Mouse (Mus musculus) frontal cortex, adult 2 months (tissue): Measurements from ENCODE around the gene Ankrd31. TPM values are rescaled to one million over a fixed set of nuclear protein-coding genes. Genes with fewer than 3 reads are reported as not detected.
A peak's percentile ranks its signal among the peaks of the same experiment; 100 is the strongest.
"Not testable (repeated sequence)": the region's sequence is repeated elsewhere in the genome, so short reads cannot be mapped to it uniquely, and the experiment has no call there.

Experiments
- DNase-seq, 2 experiments: peaks; one replicate each; pipeline ENCODE4 v3.0.0; 2022; ENCODE audit warnings: low spot score in 1 of 2; ENCODE audit errors: extremely low spot score in 1 of 2
- polyA plus RNA-seq: library from polyadenylated mRNA; depleted of rRNA; stranded (reverse); fragments of >200 nt; gene quantifications from 2 replicates; pipeline ENCODE4 v1.2.3, GENCODE M21; 2012

The Ankrd31 gene
- polyA plus RNA-seq, 1 experiment = 0.26 TPM

DNA sequence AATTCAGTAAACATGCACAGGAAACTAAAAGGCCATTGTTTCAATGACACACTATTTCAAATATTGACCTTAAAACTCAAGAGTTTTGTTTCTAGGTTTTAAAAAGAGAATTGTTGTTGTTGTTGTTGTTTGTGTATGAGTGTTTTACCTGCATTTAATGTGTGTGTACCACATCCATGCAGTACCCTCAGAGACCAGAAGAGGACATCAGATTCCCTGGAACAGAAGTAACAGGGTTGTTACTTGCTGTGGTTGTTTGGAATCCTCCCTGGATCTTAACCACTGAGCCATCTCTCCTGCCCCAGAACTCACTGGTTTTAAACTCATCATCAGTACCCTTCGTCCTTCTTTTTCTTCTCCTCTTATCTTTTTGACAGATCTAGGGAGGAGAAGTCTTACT, 105.2 kb downstream of the Ankrd31 start:
- peak in 1 of 2 experiments; percentile 44 for DNase-seq

DNA sequence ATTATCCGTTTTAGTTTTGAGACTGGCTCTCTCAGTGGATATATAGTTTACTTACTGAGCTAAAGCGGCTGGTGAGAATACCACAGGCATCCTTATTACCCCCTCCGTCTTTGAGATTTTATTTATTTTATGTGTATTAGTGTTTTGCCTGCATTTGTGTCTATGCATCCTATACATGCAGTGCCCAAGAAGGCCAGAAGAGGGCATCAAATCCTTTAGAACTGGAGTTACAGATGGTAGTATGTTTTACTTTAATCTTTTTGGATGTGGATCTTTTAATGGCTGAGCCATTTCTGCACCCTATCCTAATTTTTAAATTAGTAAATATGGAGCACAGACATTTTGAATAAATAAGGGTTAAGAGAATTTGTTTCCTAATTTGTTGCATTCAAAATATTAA, 107.1 kb downstream of the Ankrd31 start:
- DNase-seq = peak; percentile 64 to 94

DNA sequence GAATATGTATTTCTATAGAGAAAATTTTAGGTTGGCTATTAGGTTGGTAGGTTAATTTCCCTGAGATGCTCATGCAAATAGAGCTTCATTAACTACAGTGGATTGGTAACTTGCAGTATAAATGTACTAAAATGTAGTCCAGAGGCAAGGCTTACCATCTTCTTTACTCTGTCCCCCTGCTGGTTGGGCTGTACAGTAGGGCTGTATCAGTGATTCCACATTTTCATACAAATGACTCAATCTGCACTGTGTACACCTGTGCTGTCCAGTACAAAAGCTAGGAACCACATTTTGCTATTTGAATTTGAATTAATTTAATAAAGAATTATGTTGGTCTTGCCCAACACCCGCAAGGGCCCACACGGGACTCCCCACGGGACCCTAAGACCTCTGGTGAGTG, 111.1 kb downstream of the Ankrd31 start:
- no peak for DNase-seq

DNA sequence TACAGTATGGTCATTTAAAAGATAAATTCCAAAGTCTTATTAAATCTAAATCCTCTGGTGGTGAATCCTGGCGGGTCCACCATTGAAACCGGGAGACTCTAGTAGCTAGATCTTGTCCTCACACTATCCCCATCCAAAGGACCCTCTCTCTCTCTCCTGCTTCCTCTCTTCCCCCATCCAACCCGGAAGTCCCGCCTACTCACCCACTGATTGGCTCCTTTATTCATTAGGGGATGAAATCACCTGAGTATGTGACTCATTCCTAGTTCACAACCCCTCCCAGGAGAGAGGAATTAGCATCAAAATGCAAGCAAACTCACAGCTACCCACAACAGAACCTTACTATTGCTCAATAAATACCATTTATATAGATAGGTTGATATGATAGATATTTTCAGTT, 122.7 kb downstream of the Ankrd31 start:
- no peak for DNase-seq

DNA sequence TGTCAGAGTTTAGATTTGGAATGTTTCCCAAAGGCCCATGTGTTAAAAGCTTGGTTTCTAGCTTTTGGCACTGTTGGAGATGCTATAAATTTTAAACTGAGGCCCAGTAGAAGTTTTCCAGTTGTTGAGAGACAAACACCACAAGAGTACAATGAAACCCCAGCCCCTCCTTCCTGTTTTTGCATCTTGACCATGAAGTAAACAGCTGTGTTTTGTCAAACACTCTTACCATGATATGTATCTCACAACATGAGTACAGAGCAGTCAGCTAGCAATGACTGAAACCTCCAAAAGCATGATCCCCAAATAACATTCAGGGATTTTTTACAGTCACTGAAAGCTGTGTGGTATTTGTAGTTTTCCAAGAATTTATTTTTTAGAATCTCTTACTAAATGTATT, 126.0 kb downstream of the Ankrd31 start:
- DNase-seq = no peak

DNA sequence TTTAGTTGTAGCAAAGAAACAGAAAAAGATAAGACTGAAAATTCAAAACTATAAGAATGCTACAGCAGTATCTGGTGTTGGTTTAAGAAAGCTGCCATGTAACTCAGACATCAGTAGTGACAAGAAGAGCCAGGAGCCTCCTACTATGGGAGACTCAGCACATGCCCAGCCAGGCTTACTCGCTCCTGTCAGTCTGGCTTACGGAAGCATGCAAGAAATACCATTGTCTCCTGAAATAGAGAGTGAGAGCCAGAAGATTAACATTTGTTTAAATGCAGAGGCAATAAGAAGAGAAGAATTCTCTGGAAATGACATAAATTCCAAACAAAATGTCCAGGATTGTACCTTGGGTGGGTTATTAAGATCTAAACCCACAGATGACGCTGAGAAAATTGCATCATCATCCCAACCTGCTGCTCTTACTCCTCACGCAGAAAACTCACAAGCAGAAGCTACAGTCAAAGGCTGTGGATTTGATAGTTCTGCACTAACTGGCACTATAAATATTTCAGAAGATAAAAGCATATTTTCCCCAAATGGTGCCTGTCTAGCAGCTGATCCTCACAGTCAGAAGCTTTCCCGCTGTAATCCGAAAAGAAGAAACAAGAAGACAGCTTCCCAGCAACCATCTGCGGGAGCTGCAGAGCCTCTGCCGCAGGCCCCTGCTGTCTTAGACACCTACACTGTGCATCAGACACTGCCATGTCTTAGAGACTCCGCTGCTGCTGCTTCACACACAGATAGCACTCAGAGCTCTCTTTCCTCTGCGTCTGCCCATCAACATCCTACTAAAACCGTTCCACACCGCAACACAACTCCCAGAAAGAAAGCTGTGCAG, 130.4 kb downstream of the Ankrd31 start:
- peak; percentile 30 to 61 for DNase-seq

DNA sequence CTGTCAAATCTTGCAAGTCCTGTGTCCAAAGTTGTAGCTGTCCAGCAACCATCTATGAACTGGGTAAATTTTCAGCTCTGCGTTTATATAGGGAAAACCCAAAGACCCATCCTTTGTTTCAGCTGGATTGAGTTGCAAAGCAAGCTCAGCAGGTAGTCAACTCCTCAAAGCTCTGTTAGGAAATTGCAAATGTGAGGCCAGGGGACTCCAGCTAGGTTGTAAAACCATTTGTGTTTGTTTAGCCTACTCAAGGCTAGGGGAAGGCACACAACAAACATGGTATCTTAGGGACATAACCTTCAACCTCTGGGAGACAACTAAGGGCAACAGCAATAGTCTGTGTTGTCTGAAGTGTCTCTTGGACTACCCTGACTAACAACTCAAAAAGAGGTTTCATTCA, 136.5 kb downstream of the Ankrd31 start:
- no peak for DNase-seq

DNA sequence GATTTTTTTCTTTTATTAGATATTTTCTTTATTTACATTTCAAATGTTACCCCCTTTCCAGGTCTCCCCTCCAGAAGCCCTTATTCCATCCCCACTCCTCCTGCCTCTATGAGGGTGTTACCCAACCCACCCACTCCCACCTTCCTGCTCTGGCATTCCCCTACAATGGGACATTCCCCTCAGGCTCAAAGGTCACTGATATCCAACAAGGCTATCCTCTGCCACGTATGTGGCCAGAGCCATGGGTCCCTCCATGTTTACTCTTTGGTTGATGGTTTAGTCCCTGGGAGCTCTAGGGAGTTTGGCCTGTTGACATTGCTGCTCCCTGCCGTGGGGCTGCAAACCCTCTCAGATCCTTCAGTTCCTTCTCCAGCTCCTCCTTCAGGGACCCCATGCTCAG, 141.9 kb downstream of the Ankrd31 start:
- no peak for DNase-seq

DNA sequence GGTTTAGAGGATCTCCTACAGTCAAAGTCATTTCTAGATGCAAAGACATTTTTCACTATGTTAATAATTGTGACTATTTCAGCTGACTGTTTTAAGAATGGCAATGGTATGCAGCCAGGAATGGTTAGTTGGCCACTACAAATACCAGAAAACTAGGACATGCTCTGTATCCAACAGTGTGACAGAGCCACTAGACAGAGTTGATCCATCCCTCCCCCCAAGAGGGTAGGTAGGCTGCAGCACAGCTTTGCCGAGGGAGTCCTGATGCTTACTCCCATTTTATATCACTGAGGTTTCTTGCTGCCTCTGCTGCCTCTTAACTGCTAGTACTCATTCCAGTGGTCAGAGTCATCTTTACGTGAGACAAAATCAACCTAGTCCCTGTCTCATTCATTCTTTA, 147.1 kb downstream of the Ankrd31 start:
- DNase-seq = peak in 1 of 2 experiments; percentile 5

DNA sequence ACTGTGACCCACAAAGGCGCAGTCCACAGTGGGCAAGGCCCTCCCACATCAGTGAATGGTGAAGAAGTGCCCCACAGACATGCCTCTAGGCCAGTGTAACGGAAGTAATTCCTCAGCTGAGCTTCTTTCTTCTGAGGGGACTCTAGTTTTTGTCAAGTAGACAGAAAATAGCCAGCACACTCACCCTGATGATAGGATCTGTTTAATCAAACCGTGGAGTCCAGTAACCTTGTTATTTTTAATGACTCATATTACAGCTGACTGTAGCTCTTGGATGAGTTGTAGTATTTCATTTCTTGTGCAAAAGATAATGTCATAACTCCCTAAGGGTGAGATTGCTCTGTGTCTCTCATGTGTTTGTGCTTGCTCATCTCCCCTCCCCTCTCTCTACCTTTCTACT, 158.6 kb downstream of the Ankrd31 start:
- no peak for DNase-seq

DNA sequence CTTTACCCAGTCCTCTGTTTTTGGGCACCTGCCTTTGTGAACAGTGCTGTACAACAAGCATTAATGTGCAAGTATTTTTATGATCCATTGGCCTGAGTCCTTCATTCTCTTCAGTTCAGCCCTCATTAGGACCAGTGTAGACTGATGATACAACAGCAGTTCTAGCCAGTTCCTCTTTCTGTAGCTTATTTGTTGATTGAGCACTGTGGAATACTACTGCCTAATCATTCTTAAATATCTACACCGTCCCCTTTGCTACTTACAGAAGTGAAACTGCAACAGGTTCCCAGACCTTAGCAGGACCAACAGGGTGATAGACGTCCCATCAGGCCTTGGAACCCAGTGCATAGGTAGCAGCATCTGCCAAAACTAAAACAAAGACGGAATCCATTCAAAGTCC, 163.1 kb downstream of the Ankrd31 start:
- no peak for DNase-seq

DNA sequence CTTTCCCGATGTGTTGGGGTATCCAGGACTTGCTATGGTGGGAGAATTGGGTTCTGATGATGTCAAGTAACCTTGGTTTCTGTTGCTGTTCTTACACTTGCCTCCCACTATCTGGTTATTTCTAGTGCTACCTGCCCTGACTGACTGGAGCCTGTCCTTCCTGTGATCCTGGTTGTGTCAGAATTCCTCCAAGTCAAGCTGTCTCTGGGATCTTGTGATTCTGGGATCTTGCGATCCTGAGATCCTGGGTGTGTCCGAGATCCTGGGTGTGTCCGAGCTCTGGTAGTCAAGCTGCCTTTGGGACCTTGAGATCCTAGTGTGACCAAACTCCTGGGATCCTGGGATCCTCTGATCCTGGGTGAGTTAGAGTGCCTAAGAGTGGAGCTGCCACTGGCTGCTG, 175.1 kb downstream of the Ankrd31 start:
- DNase-seq = not testable (repeated sequence)

DNA sequence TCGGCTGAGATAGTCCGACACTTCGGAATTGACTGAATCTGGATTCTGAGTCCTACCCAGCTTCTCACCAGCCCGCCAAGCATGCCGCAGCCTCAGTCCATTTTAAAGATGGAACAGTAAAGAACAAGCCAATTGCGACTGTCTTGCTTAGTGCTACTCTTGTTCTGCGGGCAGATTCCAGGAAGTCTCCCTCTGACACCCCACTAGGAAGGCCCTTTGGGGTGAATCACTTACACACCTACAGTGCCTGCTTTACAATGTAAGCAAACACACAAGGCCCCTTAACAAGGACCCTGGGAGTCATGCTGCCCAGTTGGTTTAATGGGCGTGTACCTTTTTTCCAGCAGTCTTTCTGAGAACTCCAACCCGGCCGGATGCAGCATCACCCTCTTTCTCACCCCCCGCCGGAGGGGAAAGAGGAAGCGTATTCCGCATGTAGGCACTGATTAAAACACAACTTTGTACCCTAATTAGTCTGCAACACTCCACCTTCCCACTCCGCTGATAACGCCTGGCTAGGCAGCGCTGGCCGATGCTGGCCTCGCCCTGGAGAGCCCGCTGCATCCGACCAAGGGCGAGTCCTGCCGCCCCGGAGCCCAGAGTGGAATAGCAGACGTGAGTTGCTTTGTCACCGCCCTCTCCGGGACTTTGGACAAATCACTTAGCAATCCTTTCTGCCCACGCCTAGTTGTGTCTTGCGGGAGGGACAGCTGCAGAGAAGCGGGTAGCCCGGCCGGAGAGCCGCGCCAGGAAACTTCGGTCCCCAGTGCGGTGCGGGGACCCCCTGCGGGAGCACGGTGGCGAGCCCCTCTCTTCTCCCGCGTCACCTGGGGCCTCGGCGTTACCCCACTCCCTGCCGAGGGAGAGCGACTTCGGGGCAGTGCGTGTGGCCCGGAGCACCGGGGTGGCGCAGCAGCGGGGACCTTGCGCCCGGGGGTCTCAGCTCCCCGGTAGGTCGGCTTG, 176.2 kb downstream of the Ankrd31 start, which contains the start of gene Gcnt4:
Gene Gcnt4 (plus strand): TSS at position 691 of the 963 bp plus-strand sequence.
- no peak for DNase-seq

DNA sequence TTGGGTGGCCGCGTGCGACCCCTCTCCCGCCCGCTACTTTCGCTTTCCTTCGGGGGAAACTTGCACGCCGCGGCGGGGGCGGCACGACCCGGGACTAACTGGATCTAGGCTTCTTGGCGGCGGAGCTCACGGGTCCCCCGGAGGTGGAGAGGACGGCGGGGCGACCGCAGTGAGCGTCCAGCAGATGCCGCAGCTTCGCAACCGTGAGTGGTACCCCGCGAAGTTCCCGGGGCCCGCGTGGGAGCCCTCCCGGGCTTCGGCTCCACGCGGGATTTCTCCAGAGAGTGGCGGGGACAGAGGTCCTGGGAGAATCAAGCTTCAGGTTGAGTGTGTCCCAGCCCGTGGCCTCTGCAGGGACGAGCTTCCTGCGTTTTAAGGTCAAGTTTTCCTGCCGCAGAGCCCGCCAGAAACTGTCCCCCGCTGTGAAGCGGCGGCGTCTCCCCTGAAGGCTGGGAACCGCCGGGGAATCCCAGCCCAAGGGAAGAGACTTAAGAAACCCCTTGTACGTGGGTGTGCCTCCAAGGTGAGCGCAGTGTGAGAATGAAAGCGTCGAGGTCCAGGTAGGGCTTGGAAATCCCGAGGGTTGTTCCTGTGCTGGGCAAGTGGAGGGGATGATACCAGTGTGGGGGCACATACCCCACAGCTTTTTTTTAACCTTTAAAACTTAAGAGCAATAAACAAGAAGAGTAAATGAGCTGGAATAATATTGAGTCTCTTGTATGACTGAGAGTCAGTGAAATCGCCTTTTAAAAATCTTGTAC, 177.1 kb downstream of the Ankrd31 start:
- no peak for DNase-seq

DNA sequence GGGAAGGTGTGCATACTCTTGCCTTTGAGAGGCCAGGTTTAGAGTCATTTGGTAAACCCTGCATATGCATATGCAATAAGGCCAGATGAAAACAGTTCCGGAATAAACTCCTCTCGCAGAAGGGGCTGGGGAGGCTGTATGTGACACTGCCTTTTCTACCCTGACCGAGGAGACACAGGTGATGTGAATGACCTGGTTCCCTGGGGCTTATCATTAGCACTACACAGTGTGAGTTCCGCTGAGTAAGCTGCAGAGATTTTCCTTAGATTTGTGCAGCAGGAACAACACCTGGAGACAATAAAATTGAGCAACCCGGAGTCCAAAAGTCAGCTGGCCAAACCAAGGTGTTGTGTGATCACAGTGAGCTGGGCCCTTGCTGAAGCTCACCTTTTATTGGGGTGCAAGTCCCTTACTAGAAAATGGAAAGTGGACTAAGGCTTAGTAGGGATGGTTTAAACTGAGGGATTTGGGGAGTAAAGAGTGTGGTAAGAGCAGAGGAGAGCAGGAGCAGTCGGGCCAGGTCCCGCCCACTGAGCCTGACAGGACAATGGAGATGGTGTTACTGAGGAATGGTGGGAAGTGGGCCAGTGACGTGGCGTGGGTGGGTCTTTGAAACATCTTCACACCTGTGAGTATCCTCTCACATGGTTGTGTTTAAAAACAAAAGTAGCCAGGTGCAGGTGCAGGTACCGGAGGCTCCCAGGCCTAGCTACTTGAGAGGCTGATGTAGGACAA, 178.1 kb downstream of the Ankrd31 start:
- no peak for DNase-seq

DNA sequence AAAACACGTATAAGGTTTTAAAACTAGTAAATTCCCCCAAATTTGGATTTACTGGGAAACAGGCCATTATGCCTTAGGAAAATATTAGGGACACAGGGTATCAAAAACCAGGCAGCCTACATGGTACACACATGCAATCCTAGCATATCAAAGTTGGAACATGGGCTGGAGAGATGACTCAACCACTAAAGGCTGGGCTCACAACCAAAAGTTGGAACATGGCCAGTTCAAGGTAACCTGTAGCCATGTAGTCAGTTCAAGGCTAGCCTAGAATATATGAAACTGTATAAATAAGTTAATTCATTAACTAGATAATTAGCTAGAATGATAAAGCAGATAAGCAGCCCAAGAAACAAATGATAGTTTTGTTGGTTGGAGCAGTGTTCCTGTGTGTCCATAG, 179.7 kb downstream of the Ankrd31 start:
- no peak for DNase-seq

DNA sequence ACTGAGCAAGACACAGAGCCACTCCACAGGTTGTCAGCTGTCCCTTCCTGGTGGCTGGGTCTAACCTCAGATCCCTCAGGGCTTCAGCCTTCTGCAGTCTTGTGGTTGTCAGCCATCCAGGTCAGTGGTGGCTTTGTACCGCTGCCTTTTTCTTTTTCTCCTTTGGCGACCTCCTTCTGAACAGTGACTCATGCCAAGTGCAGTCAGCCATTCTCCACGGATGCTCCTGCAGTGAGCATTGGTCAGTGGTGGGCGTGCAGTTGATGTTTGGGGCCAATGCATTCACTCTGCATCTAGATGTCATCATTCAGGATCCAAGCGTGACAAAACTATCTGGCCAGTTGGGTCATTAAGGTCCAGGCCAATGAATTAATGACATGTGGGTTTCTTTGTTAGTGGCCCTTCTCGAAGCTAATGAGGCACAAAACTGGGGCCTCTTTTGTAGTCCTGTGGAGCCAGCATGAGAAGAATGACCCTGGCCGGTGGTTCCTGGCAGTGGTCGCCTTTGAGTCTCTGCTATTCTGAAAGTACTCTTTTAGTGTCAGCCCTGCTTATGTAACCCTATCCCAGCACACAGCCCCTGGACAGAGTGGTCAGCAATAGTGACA, 180.5 kb downstream of the Ankrd31 start:
- DNase-seq = peak in 1 of 2 experiments; percentile 44

DNA sequence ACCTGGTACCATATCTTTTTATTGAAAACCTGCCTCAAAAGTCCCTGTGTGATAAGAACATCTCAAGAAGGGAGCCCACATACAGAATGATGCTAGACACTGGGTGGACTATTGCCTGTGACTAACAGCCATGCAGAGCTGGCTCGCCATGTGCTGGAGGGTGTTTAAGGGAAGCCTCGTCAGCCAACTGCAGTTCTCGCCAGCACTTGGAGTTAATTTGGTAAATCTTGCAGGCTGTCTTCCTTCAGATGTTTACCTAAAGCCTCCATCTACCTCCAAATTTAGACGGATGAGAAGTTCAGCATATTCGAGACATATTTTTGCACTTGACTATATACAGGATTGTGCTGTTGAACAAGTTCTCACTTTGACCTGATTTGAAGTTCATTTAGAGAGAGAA, 184.7 kb downstream of the Ankrd31 start:
- DNase-seq = peak; percentile 83 to 84

DNA sequence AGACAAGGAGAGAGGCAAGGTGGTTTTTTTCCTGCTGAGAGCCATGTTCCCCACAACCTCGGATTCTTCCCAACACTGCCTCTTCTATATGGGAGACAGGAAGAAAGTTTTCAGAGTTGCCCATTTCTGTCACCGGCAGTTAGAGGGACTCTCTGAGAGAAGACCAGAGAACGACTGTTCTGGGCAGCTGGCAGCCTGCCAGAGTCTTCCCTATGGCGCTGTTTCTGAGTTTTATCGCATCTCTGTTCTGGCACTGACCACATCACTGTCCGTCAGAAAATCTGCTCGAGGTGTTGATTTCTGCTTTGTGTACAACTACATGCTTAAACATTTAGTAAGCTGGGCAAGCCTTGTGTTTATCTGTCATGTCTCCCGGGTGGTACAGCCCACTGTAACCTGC, 185.3 kb downstream of the Ankrd31 start:
- DNase-seq = no peak
